Mouse (Mus musculus): Measurements from ENCODE around the gene Atg13.
A peak's percentile ranks its signal among the peaks of the same experiment; 100 is the strongest.

The Atg13 gene

GRCm38 (mm10) chr2:91689452-91689851, 20.9 kb downstream of the Atg13 start:
- DNase-seq, result no peak

GRCm38 (mm10) chr2:91683919-91684318, 26.5 kb downstream of the Atg13 start:
- DNase-seq, result no peak

- DNase-seq, result peak; percentile 28 to 45
These were observed 27.5 kb downstream of the Atg13 start for GRCm38 (mm10) chr2:91682850-91683249.

GRCm38 (mm10) chr2:91676961-91677360, 33.4 kb downstream of the Atg13 start:
- DNase-seq, result no peak

GRCm38 (mm10) chr2:91676420-91676819, 34.0 kb downstream of the Atg13 start:
- no peak for DNase-seq

- DNase-seq, result no peak
These were observed 35.5 kb downstream of the Atg13 start for GRCm38 (mm10) chr2:91674895-91675294.

GRCm38 (mm10) chr2:91673587-91673986, 36.8 kb downstream of the Atg13 start:
- no peak for DNase-seq

- DNase-seq, result peak; percentile 79 to 84
These were observed 40.3 kb downstream of the Atg13 start for GRCm38 (mm10) chr2:91670038-91670437.

- DNase-seq, result no peak
These were observed 41.0 kb downstream of the Atg13 start for GRCm38 (mm10) chr2:91669326-91669725.

- DNase-seq, result no peak
These were observed 42.6 kb downstream of the Atg13 start for GRCm38 (mm10) chr2:91667747-91668146.

GRCm38 (mm10) chr2:91666386-91666910, 43.9 kb downstream of the Atg13 start:
- DNase-seq, result peak; percentile 25 to 51

GRCm38 (mm10) chr2:91664780-91665179, 45.6 kb downstream of the Atg13 start:
- no peak for DNase-seq

GRCm38 (mm10) chr2:91660981-91661380, 49.4 kb downstream of the Atg13 start:
- DNase-seq, result peak; percentile 74 to 83

- DNase-seq, result no peak
These were observed 50.7 kb downstream of the Atg13 start for GRCm38 (mm10) chr2:91659657-91660056.

GRCm38 (mm10) chr2:91656774-91657173, 53.6 kb downstream of the Atg13 start:
- peak; percentile 72 for DNase-seq

GRCm38 (mm10) chr2:91655827-91656226, 54.5 kb downstream of the Atg13 start:
- DNase-seq, result no peak

- DNase-seq, result no peak
These were observed 55.0 kb downstream of the Atg13 start for GRCm38 (mm10) chr2:91655388-91655787.

- DNase-seq, result no peak
These were observed 57.5 kb downstream of the Atg13 start for GRCm38 (mm10) chr2:91652863-91653262.

GRCm38 (mm10) chr2:91651458-91652258, 58.7 kb downstream of the Atg13 start:
- peak in 1 of 2 experiments; percentile 35 for DNase-seq

GRCm38 (mm10) chr2:91650360-91650995, 59.9 kb downstream of the Atg13 start:
- DNase-seq, result no peak

GRCm38 (mm10) chr2:91649553-91650359, 60.6 kb downstream of the Atg13 start, which contains the start of the genes Zfp408 and Arhgap1:
Gene Zfp408, minus strand, starts transcription at chr2:91649791.
Gene Arhgap1, plus strand, starts transcription at chr2:91649860.
- DNase-seq, result peak; percentile 97 to 98

- DNase-seq, result no peak
These were observed 61.2 kb downstream of the Atg13 start for GRCm38 (mm10) chr2:91649152-91649551.

GRCm38 (mm10) chr2:91646733-91647132, 63.6 kb downstream of the Atg13 start:
- peak in 1 of 2 experiments; percentile 78 for DNase-seq
